Mouse (Mus musculus) bone marrow, adult 2 months (tissue): ENCODE results near the gene Fam222a.

Experiments
- CTCF ChIP-seq: fragments of 200-500 bp; IDR thresholded peaks from 2 replicates; pipeline ENCODE4 v1.5.1; 2011; ENCODE audit warnings: low read length, control low read depth; ENCODE audit not compliant: control insufficient read depth, insufficient read depth
- POLR2A ChIP-seq: fragments of 200-500 bp; IDR thresholded peaks from 2 replicates; pipeline ENCODE4 v1.6.1; 2011; ENCODE audit warnings: low read depth, mild to moderate bottlenecking, control low read depth, low read length, borderline replicate concordance; ENCODE audit not compliant: control insufficient read depth

- TF ChIP-seq CTCF (no peak), POLR2A (no peak)
These were observed 43.4 kb downstream of the Fam222a start for GRCm38 (mm10) chr5:114611256-114611655.
